Mouse (Mus musculus): ENCODE results near the gene Ugt1a5. TPM values are rescaled to one million over a fixed set of nuclear protein-coding genes. Genes with fewer than 3 reads are reported as not detected.
"Not testable (repeated sequence)": the region's sequence is repeated elsewhere in the genome, so short reads cannot be mapped to it uniquely, and the experiment has no call there.

The Ugt1a5 gene
- polyA plus RNA-seq, 1 experiment from 2014 or later = not detected

DNA sequence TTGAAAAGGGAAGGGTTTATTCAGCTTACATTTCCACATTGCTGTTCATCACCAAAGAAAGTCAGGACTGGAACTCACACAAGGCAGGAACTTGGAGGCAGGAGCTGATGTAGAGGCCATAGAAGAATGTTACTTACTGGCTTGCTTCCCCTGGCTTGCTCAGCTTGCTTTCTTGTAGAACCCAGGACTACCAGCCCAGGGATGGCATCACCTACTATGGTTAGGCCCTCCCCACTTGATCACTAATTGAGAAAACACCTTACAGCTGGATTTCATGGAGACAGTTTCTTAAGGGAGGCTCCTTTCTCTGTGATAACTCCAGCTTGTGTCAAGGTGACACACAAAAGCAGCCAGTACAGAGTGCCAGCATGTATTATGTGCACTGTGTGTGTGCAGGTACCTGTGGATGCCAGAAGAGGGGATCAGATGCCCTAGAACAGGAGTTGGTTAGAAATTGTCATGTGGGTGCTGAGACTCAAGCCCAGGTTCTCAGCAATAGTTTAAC lies 57.3 kb downstream of the Ugt1a5 start:
- H3K36me3 ChIP-seq (ENCODE audit: control insufficient read depth, insufficient read depth, low read length); H3K27ac ChIP-seq (ENCODE audit: low read length); H3K27me3 ChIP-seq (ENCODE audit: control insufficient read depth, insufficient read depth, low read length); H3K9ac ChIP-seq (replicated peaks; ENCODE audit: low read depth, low read length); H3K4me2 ChIP-seq (replicated peaks; ENCODE audit: low read depth, low read length); ATAC-seq (ENCODE audit: insufficient number of reproducible peaks, insufficient read depth, low FRiP score, low read depth); H3K4me1 ChIP-seq (ENCODE audit: control insufficient read depth, insufficient read depth, low read length); H3K4me3 ChIP-seq (ENCODE audit: low read depth, low read length): not testable (repeated sequence)
- peaks cover 28% of the 10 kb centered on the region for H3K9me3 ChIP-seq (ENCODE audit: control insufficient read depth, low read depth, low read length)

- Histone ChIP-seq H3K9ac (replicated peaks; ENCODE audit: low read depth, low read length) (no peak overlapping the region), H3K9me3 (ENCODE audit: control insufficient read depth, low read depth, low read length) (peaks cover 33% of the 10 kb centered on the region), H3K4me2 (replicated peaks; ENCODE audit: low read depth, low read length) (no peak overlapping the region), H3K4me3 (ENCODE audit: low read depth, low read length) (no peak overlapping the region), H3K27ac (ENCODE audit: low read length) (no peak overlapping the region), H3K36me3 (ENCODE audit: control insufficient read depth, insufficient read depth, low read length) (no peaks in the 10 kb centered on the region), H3K27me3 (ENCODE audit: control insufficient read depth, insufficient read depth, low read length) (no peaks in the 10 kb centered on the region), H3K4me1 (ENCODE audit: control insufficient read depth, insufficient read depth, low read length) (no peaks in the 10 kb centered on the region)
- WGBS = 46% methylated on average over 1 of the region's 1 CpGs
- ATAC-seq (ENCODE audit: insufficient number of reproducible peaks, insufficient read depth, low FRiP score, low read depth) = no peak
Measured at GRCm38 (mm10) chr1:88223591-88223990, 57.8 kb downstream of the Ugt1a5 start.

GRCm38 (mm10) chr1:88224029-88224776 lies 58.4 kb downstream of the Ugt1a5 start:
- H3K36me3 ChIP-seq (ENCODE audit: control insufficient read depth, insufficient read depth, low read length) = no peaks in the 10 kb centered on the region
- H3K27ac ChIP-seq (ENCODE audit: low read length) = no peak overlapping the region
- H3K9me3 ChIP-seq (ENCODE audit: control insufficient read depth, low read depth, low read length) = peaks cover 39% of the 10 kb centered on the region
- ATAC-seq (ENCODE audit: insufficient number of reproducible peaks, insufficient read depth, low FRiP score, low read depth) = no peak
- no peaks in the 10 kb centered on the region for H3K27me3 ChIP-seq (ENCODE audit: control insufficient read depth, insufficient read depth, low read length)
- 69% methylated on average over 2 of the region's 2 CpGs for WGBS
- H3K9ac ChIP-seq (replicated peaks; ENCODE audit: low read depth, low read length) = no peak overlapping the region
- H3K4me1 ChIP-seq (ENCODE audit: control insufficient read depth, insufficient read depth, low read length) = no peaks in the 10 kb centered on the region
- no peak overlapping the region for H3K4me2 ChIP-seq (replicated peaks; ENCODE audit: low read depth, low read length)
- H3K4me3 ChIP-seq (ENCODE audit: low read depth, low read length) = no peak overlapping the region

DNA sequence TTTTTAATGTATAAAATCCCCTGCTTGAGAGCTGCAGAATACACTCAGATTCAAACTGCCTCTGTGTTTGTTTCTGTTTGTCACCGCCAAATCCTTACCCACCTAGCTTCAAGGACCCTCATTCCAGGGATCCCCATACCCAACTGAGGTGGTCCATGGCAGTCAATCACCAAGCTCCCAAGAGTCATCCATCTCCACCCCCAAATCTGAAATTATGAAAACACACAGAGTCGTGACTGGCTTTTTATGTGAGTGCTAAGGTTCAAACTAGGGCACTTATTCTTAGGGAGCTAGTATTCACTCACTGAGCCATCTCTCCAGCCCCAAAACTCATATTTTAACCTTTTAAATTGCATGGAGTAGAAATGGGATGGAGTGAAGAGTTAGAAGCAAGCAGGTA lies 59.5 kb downstream of the Ugt1a5 start:
- H3K4me2 ChIP-seq (replicated peaks; ENCODE audit: low read depth, low read length); ATAC-seq (ENCODE audit: insufficient number of reproducible peaks, insufficient read depth, low FRiP score, low read depth); H3K9ac ChIP-seq (replicated peaks; ENCODE audit: low read depth, low read length); H3K4me1 ChIP-seq (ENCODE audit: control insufficient read depth, insufficient read depth, low read length); H3K4me3 ChIP-seq (ENCODE audit: low read depth, low read length); H3K36me3 ChIP-seq (ENCODE audit: control insufficient read depth, insufficient read depth, low read length); H3K27me3 ChIP-seq (ENCODE audit: control insufficient read depth, insufficient read depth, low read length); H3K27ac ChIP-seq (ENCODE audit: low read length): not testable (repeated sequence)
- H3K9me3 ChIP-seq (ENCODE audit: control insufficient read depth, low read depth, low read length) = peaks cover 50% of the 10 kb centered on the region
- WGBS = 34% methylated on average over 2 of the region's 2 CpGs

GRCm38 (mm10) chr1:88225741-88226140 lies 59.9 kb downstream of the Ugt1a5 start:
- H3K36me3 ChIP-seq (ENCODE audit: control insufficient read depth, insufficient read depth, low read length) = no peaks in the 10 kb centered on the region
- ATAC-seq (ENCODE audit: insufficient number of reproducible peaks, insufficient read depth, low FRiP score, low read depth) = no peak
- no peak overlapping the region for H3K4me2 ChIP-seq (replicated peaks; ENCODE audit: low read depth, low read length)
- H3K4me1 ChIP-seq (ENCODE audit: control insufficient read depth, insufficient read depth, low read length) = no peaks in the 10 kb centered on the region
- H3K9me3 ChIP-seq (ENCODE audit: control insufficient read depth, low read depth, low read length) = peaks cover 54% of the 10 kb centered on the region
- H3K4me3 ChIP-seq (ENCODE audit: low read depth, low read length) = no peak overlapping the region
- no peak overlapping the region for H3K9ac ChIP-seq (replicated peaks; ENCODE audit: low read depth, low read length)
- no peaks in the 10 kb centered on the region for H3K27me3 ChIP-seq (ENCODE audit: control insufficient read depth, insufficient read depth, low read length)
- no peak overlapping the region for H3K27ac ChIP-seq (ENCODE audit: low read length)

GRCm38 (mm10) chr1:88226670-88227379 lies 61.0 kb downstream of the Ugt1a5 start, which contains the start of gene Mroh2a:
Mroh2a (plus strand) TSS chr1:88226986.
- H3K4me2 ChIP-seq (replicated peaks; ENCODE audit: low read depth, low read length) = no peak within 1 kb of the TSS
- H3K36me3 ChIP-seq (ENCODE audit: control insufficient read depth, insufficient read depth, low read length) = no peaks in the 10 kb centered on the region
- no peak within 1 kb of the TSS for H3K27ac ChIP-seq (ENCODE audit: low read length)
- H3K4me3 ChIP-seq (ENCODE audit: low read depth, low read length) = no peak within 1 kb of the TSS
- no peak for ATAC-seq (ENCODE audit: insufficient number of reproducible peaks, insufficient read depth, low FRiP score, low read depth)
- no peaks in the 10 kb centered on the region for H3K27me3 ChIP-seq (ENCODE audit: control insufficient read depth, insufficient read depth, low read length)
- H3K9ac ChIP-seq (replicated peaks; ENCODE audit: low read depth, low read length) = no peak within 1 kb of the TSS
- H3K4me1 ChIP-seq (ENCODE audit: control insufficient read depth, insufficient read depth, low read length) = no peaks in the 10 kb centered on the region
- 57% methylated on average over 5 of the region's 5 CpGs for WGBS
- peaks cover 65% of the 10 kb centered on the region for H3K9me3 ChIP-seq (ENCODE audit: control insufficient read depth, low read depth, low read length)

GRCm38 (mm10) chr1:88227482-88227881 lies 61.7 kb downstream of the Ugt1a5 start:
- Histone ChIP-seq H3K4me3 (ENCODE audit: low read depth, low read length) (no peak overlapping the region), H3K4me1 (ENCODE audit: control insufficient read depth, insufficient read depth, low read length) (no peaks in the 10 kb centered on the region), H3K4me2 (replicated peaks; ENCODE audit: low read depth, low read length) (no peak overlapping the region), H3K9me3 (ENCODE audit: control insufficient read depth, low read depth, low read length) (peaks cover 67% of the 10 kb centered on the region), H3K36me3 (ENCODE audit: control insufficient read depth, insufficient read depth, low read length) (no peaks in the 10 kb centered on the region), H3K27ac (ENCODE audit: low read length) (no peak overlapping the region), H3K9ac (replicated peaks; ENCODE audit: low read depth, low read length) (no peak overlapping the region), H3K27me3 (ENCODE audit: control insufficient read depth, insufficient read depth, low read length) (no peaks in the 10 kb centered on the region)
- ATAC-seq (ENCODE audit: insufficient number of reproducible peaks, insufficient read depth, low FRiP score, low read depth) = no peak
- 59% methylated on average over 2 of the region's 2 CpGs for WGBS

GRCm38 (mm10) chr1:88228121-88228520 lies 62.3 kb downstream of the Ugt1a5 start:
- H3K9me3 ChIP-seq (ENCODE audit: control insufficient read depth, low read depth, low read length) = peaks cover 74% of the 10 kb centered on the region

More at GRCm38 (mm10) chr1:88228121-88228520, 62.3 kb downstream of the Ugt1a5 start:
- Histone ChIP-seq H3K4me1 (ENCODE audit: control insufficient read depth, insufficient read depth, low read length) (no peaks in the 10 kb centered on the region), H3K9ac (replicated peaks; ENCODE audit: low read depth, low read length) (no peak overlapping the region), H3K27ac (ENCODE audit: low read length) (no peak overlapping the region), H3K4me3 (ENCODE audit: low read depth, low read length) (no peak overlapping the region), H3K36me3 (ENCODE audit: control insufficient read depth, insufficient read depth, low read length) (no peaks in the 10 kb centered on the region), H3K27me3 (ENCODE audit: control insufficient read depth, insufficient read depth, low read length) (no peaks in the 10 kb centered on the region), H3K4me2 (replicated peaks; ENCODE audit: low read depth, low read length) (no peak overlapping the region)
- 71% methylated on average over 7 of the region's 7 CpGs for WGBS
- 0 out of 2 replicates have a peak, but pooled peaks have one; percentile 3 for ATAC-seq (ENCODE audit: insufficient number of reproducible peaks, insufficient read depth, low FRiP score, low read depth)

Data from stomach, embryonic 14.5 days (tissue).